Mouse (Mus musculus) liver, adult 2 months (tissue): ENCODE measurements around the gene Spata6. TPM values are rescaled to one million over a fixed set of nuclear protein-coding genes. Genes with fewer than 3 reads are reported as not detected.

Source experiments
- DNase-seq: peaks from one replicate; pipeline ENCODE4 v3.0.0-alpha.2; 2011; ENCODE audit warnings: low read depth, low spot score; ENCODE audit errors: extremely low read depth
- H3K27ac ChIP-seq: fragments of 200-500 bp; replicated peaks from 2 replicates; pipeline ENCODE4 v1.5.1; 2012; ENCODE audit warnings: low read depth, mild to moderate bottlenecking, control low read depth, inconsistent platforms, low read length; ENCODE audit not compliant: insufficient read depth
- H3K27me3 ChIP-seq: fragments of 200-500 bp; 2 replicates; pipeline ENCODE4 v1.6.1; 2012; ENCODE audit warnings: mild to moderate bottlenecking, moderate library complexity, low read length, inconsistent platforms; ENCODE audit not compliant: control insufficient read depth, insufficient read depth
- H3K36me3 ChIP-seq: fragments of 200-500 bp; 2 replicates; pipeline ENCODE4 v1.6.1; 2012; ENCODE audit warnings: low read length, inconsistent platforms; ENCODE audit not compliant: control insufficient read depth, insufficient read depth
- H3K4me1 ChIP-seq: fragments of 200-500 bp; 2 replicates; pipeline ENCODE4 v1.6.1; 2011; ENCODE audit warnings: low read length; ENCODE audit not compliant: control insufficient read depth, insufficient read depth
- H3K4me3 ChIP-seq: fragments of 200-500 bp; 2 replicates; pipeline ENCODE4 v1.5.1; 2011; ENCODE audit warnings: low read depth, mild to moderate bottlenecking, control low read depth, low read length, moderate library complexity; ENCODE audit not compliant: insufficient read depth
- H3K79me2 ChIP-seq: fragments of 200-500 bp; 2 replicates; pipeline ENCODE4 v1.6.1; 2012; ENCODE audit warnings: inconsistent platforms, mild to moderate bottlenecking, low read length, moderate library complexity; ENCODE audit not compliant: control insufficient read depth, insufficient read depth
- H3K9ac ChIP-seq: fragments of 200-500 bp; 2 replicates; pipeline ENCODE4 v1.6.1; 2012; ENCODE audit warnings: low read depth, mild to moderate bottlenecking, control low read depth, inconsistent platforms, low read length
- CTCF ChIP-seq: fragments of 200-500 bp; IDR thresholded peaks from 2 replicates; pipeline ENCODE4 v1.5.1; 2011; ENCODE audit warnings: low read depth, low read length, control low read depth
- POLR2A ChIP-seq: fragments of 200-500 bp; IDR thresholded peaks from 2 replicates; pipeline ENCODE4 v1.6.1; 2011; ENCODE audit warnings: low read length, control low read depth; ENCODE audit not compliant: insufficient read depth; ENCODE audit errors: extremely low read depth
- WGBS: fragments of 180-500 bp; shearing (Covaris S2); methylation state at CpG from one replicate; pipeline ENCODE4 v1.1.7; 2018; 5-methylcytosine and 5-hydroxymethylcytosine counted together
- polyA plus RNA-seq: library from polyadenylated mRNA; depleted of rRNA; stranded (reverse); fragments of >200 nt; gene quantifications from 2 replicates; pipeline ENCODE4 v1.2.3, GENCODE M21; 2012; rRNA removed
- total RNA-seq: library from RNA; depleted of rRNA; stranded (reverse); fragments of >200 nt; gene quantifications from 2 replicates; pipeline ENCODE4 v1.2.3, GENCODE M21; 2014; rRNA removed

Spata6 gene
- total RNA-seq (2.5 and 3.6 TPM in 2 replicates), polyA plus RNA-seq (0.88 and 1.8 TPM in 2 replicates)

GRCm38 (mm10) chr4:111719776-111720661 is at the start of gene Spata6:
Gene Spata6, plus strand, starts transcription at chr4:111719984.
- Histone ChIP-seq H3K27ac (peak within 1 kb of the TSS; percentile 72), H3K9ac (peak within 1 kb of the TSS; percentile 86), H3K79me2 (no peaks in the 10 kb centered on the region), H3K36me3 (no peaks in the 10 kb centered on the region), H3K27me3 (no peaks in the 10 kb centered on the region), H3K4me3 (peak within 1 kb of the TSS; percentile 96), H3K4me1 (no peaks in the 10 kb centered on the region; the same call in 1 of the 2 replicates)
- TF ChIP-seq CTCF (no peak), POLR2A (0 out of 2 replicates have a peak, but pooled peaks have one; percentile 3)
- peak; percentile 38 for DNase-seq
- WGBS: 2% methylated on average over 49 of the region's 50 CpGs

- TF ChIP-seq CTCF: no peak
- H3K4me3 ChIP-seq: no peak overlapping the region
- WGBS: 55% methylated on average over 12 of the region's 12 CpGs
These were observed 49.0 kb upstream of the Spata6 start for GRCm38 (mm10) chr4:111670566-111671421.

GRCm38 (mm10) chr4:111671440-111671839 is 48.3 kb upstream of the Spata6 start:
- 59% methylated on average over 4 of the region's 4 CpGs for whole genome bisulfite sequencing
- Histone ChIP-seq H3K27me3 (no peaks in the 10 kb centered on the region; the same call in 1 of the 2 replicates), H3K9ac (no peak overlapping the region), H3K79me2 (no peaks in the 10 kb centered on the region), H3K4me1 (no peaks in the 10 kb centered on the region), H3K27ac (no peak overlapping the region), H3K4me3 (no peak overlapping the region), H3K36me3 (no peaks in the 10 kb centered on the region)
- DNase-seq: no peak
- TF ChIP-seq CTCF (no peak), POLR2A (no peak)

More at GRCm38 (mm10) chr4:111670566-111671421, 49.0 kb upstream of the Spata6 start:
- Histone ChIP-seq H3K36me3 (no peaks in the 10 kb centered on the region), H3K9ac (no peak overlapping the region), H3K27me3 (peaks cover 2% of the 10 kb centered on the region; the same call in 1 of the 2 replicates), H3K79me2 (no peaks in the 10 kb centered on the region), H3K4me1 (no peaks in the 10 kb centered on the region), H3K27ac (no peak overlapping the region)
- DNase-seq: no peak

- no peak for TF ChIP-seq CTCF
- TF ChIP-seq POLR2A: no peak
- DNase-seq: no peak
These were observed 45.9 kb upstream of the Spata6 start for GRCm38 (mm10) chr4:111673904-111674303.

GRCm38 (mm10) chr4:111681926-111682325 is 37.9 kb upstream of the Spata6 start:
- Histone ChIP-seq H3K36me3 (no peaks in the 10 kb centered on the region), H3K79me2 (no peaks in the 10 kb centered on the region), H3K27ac (no peak overlapping the region), H3K4me1 (no peaks in the 10 kb centered on the region), H3K9ac (no peak overlapping the region), H3K4me3 (no peak overlapping the region), H3K27me3 (no peaks in the 10 kb centered on the region)
- TF ChIP-seq POLR2A: no peak
- no peak for TF ChIP-seq CTCF
- DNase-seq: no peak
- WGBS: 88% methylated on average over 5 of the region's 5 CpGs

More at GRCm38 (mm10) chr4:111673904-111674303, 45.9 kb upstream of the Spata6 start:
- no peak overlapping the region for H3K4me3 ChIP-seq
- H3K79me2 ChIP-seq: no peaks in the 10 kb centered on the region
- H3K27ac ChIP-seq: no peak overlapping the region
- H3K9ac ChIP-seq: no peak overlapping the region
- no peaks in the 10 kb centered on the region for H3K36me3 ChIP-seq
- H3K4me1 ChIP-seq: no peaks in the 10 kb centered on the region
- no peaks in the 10 kb centered on the region; the same call in 1 of the 2 replicates for H3K27me3 ChIP-seq
